Mouse (Mus musculus): Measurements from ENCODE around the gene Hba-a2.

GRCm38 (mm10) chr11:32280646-32281045, 15.6 kb upstream of the Hba-a2 start:
- TF ChIP-seq CTCF (IDR thresholded peaks at IDR 0.05; ENCODE audit: low read depth) (no peak), EP300 (IDR thresholded peaks at IDR 0.05; ENCODE audit: low read depth) (no peak)
